Mouse (Mus musculus): ENCODE results near the gene Lrriq4. TPM values are rescaled to one million over a fixed set of nuclear protein-coding genes. Genes with fewer than 3 reads are reported as not detected.
A peak's percentile ranks its signal among the peaks of the same experiment; 100 is the strongest.

Lrriq4 gene
- polyA plus RNA-seq (2016; fragmentation: Nextera tagmentation; extraction: Ambion mirVana), result 0.15 TPM in 1 of 2 replicates, not detected in the other

GRCm38 (mm10) chr3:30644207-30644606 lies at the start of gene Lrriq4:
TSS of gene Lrriq4 (plus strand) at chr3:30644507.
- peaks cover 10% of the 10 kb centered on the region for H3K27me3 ChIP-seq (replicated peaks)
- no peak within 1 kb of the TSS for H3K27ac ChIP-seq (ENCODE audit: poor library complexity, severe bottlenecking)
- no peak within 1 kb of the TSS for H3K9ac ChIP-seq
- H3K9me3 ChIP-seq (replicated peaks), result no peaks in the 10 kb centered on the region
- H3K36me3 ChIP-seq, result no peaks in the 10 kb centered on the region
- no peak within 1 kb of the TSS for H3K4me2 ChIP-seq
- no peak for ATAC-seq (ENCODE audit: insufficient number of reproducible peaks, low FRiP score)
- peaks cover 6% of the 10 kb centered on the region; the same call in 1 of the 2 replicates for H3K4me1 ChIP-seq (replicated peaks)
- no peak within 1 kb of the TSS for H3K4me3 ChIP-seq
- 56% methylated on average over 2 of the region's 2 CpGs for WGBS

- peak; percentile 59 for ATAC-seq (ENCODE audit: insufficient number of reproducible peaks, low FRiP score)
- H3K36me3 ChIP-seq, result no peaks in the 10 kb centered on the region
- under 1% methylated on average over 62 of the region's 62 CpGs for WGBS
- peak overlapping the region; percentile 83 for H3K9ac ChIP-seq
- peak overlapping the region; percentile 83 for H3K4me2 ChIP-seq
- H3K9me3 ChIP-seq (replicated peaks), result no peaks in the 10 kb centered on the region
- H3K4me3 ChIP-seq, result peak overlapping the region; percentile 88
- no peak overlapping the region for H3K27ac ChIP-seq (ENCODE audit: poor library complexity, severe bottlenecking)
- H3K27me3 ChIP-seq (replicated peaks), result peaks cover 12% of the 10 kb centered on the region
- H3K4me1 ChIP-seq (replicated peaks), result peaks cover 8% of the 10 kb centered on the region; the same call in 1 of the 2 replicates
These were observed 49.0 kb upstream of the Lrriq4 start for GRCm38 (mm10) chr3:30595111-30595832.

GRCm38 (mm10) chr3:30597271-30597670 lies 47.0 kb upstream of the Lrriq4 start:
- WGBS, result 84% methylated on average over 7 of the region's 7 CpGs

GRCm38 (mm10) chr3:30599711-30600545 lies 44.4 kb upstream of the Lrriq4 start, which contains the start of gene Actrt3:
TSS of gene Actrt3 (minus strand) at chr3:30599939.
- H3K36me3 ChIP-seq, result peaks cover 9% of the 10 kb centered on the region
- no peak within 1 kb of the TSS for H3K27ac ChIP-seq (ENCODE audit: poor library complexity, severe bottlenecking)
- no peak for ATAC-seq (ENCODE audit: insufficient number of reproducible peaks, low FRiP score)
- H3K9me3 ChIP-seq (replicated peaks), result no peaks in the 10 kb centered on the region
- peak within 1 kb of the TSS; percentile 63 for H3K9ac ChIP-seq
- H3K4me3 ChIP-seq, result peak within 1 kb of the TSS; percentile 55
- H3K4me1 ChIP-seq (replicated peaks), result peaks cover 12% of the 10 kb centered on the region
- WGBS, result 1% methylated on average over 32 of the region's 32 CpGs
- H3K4me2 ChIP-seq, result peak within 1 kb of the TSS; percentile 88
- peaks cover 12% of the 10 kb centered on the region for H3K27me3 ChIP-seq (replicated peaks)

More at GRCm38 (mm10) chr3:30597271-30597670, 47.0 kb upstream of the Lrriq4 start:
- H3K9me3 ChIP-seq (replicated peaks), result no peaks in the 10 kb centered on the region
- no peaks in the 10 kb centered on the region for H3K36me3 ChIP-seq
- H3K4me3 ChIP-seq, result no peak overlapping the region
- H3K4me2 ChIP-seq, result no peak overlapping the region
- ATAC-seq (ENCODE audit: insufficient number of reproducible peaks, low FRiP score), result no peak
- H3K9ac ChIP-seq, result no peak overlapping the region
- H3K4me1 ChIP-seq (replicated peaks), result peaks cover 8% of the 10 kb centered on the region; the same call in 1 of the 2 replicates
- H3K27me3 ChIP-seq (replicated peaks), result peaks cover 12% of the 10 kb centered on the region
- H3K27ac ChIP-seq (ENCODE audit: poor library complexity, severe bottlenecking), result no peak overlapping the region

- Histone ChIP-seq H3K4me1 (replicated peaks) (peaks cover 12% of the 10 kb centered on the region), H3K9ac (peak overlapping the region; percentile 58), H3K36me3 (peaks cover 13% of the 10 kb centered on the region), H3K27me3 (replicated peaks) (peaks cover 12% of the 10 kb centered on the region), H3K4me3 (peak overlapping the region; percentile 55), H3K9me3 (replicated peaks) (no peaks in the 10 kb centered on the region), H3K4me2 (peak overlapping the region; percentile 88), H3K27ac (ENCODE audit: poor library complexity, severe bottlenecking) (no peak overlapping the region)
- under 1% methylated on average over 14 of the region's 14 CpGs for whole genome bisulfite sequencing
- ATAC-seq (ENCODE audit: insufficient number of reproducible peaks, low FRiP score), result no peak
These were observed 43.6 kb upstream of the Lrriq4 start for GRCm38 (mm10) chr3:30600717-30601116.

GRCm38 (mm10) chr3:30601175-30601574 lies 43.1 kb upstream of the Lrriq4 start:
- Histone ChIP-seq H3K27ac (ENCODE audit: poor library complexity, severe bottlenecking) (peak overlapping the region; percentile 86), H3K36me3 (peaks cover 15% of the 10 kb centered on the region), H3K4me2 (peak overlapping the region; percentile 88), H3K9ac (no peak overlapping the region), H3K4me3 (peak overlapping the region; percentile 55), H3K4me1 (replicated peaks) (peaks cover 12% of the 10 kb centered on the region), H3K27me3 (replicated peaks) (peaks cover 12% of the 10 kb centered on the region), H3K9me3 (replicated peaks) (no peaks in the 10 kb centered on the region)
- peak; percentile 26 for ATAC-seq (ENCODE audit: insufficient number of reproducible peaks, low FRiP score)
- WGBS, result under 1% methylated on average over 17 of the region's 17 CpGs

GRCm38 (mm10) chr3:30601610-30602064 lies 42.7 kb upstream of the Lrriq4 start:
- no peaks in the 10 kb centered on the region for H3K9me3 ChIP-seq (replicated peaks)
- ATAC-seq (ENCODE audit: insufficient number of reproducible peaks, low FRiP score), result no peak
- WGBS, result 1% methylated on average over 13 of the region's 13 CpGs
- H3K4me3 ChIP-seq, result peak overlapping the region; percentile 69
- peaks cover 12% of the 10 kb centered on the region for H3K4me1 ChIP-seq (replicated peaks)
- peaks cover 19% of the 10 kb centered on the region for H3K36me3 ChIP-seq
- H3K9ac ChIP-seq, result peak overlapping the region; percentile 82; the same call in 1 of the 2 replicates
- H3K27ac ChIP-seq (ENCODE audit: poor library complexity, severe bottlenecking), result peak overlapping the region; percentile 96
- peak overlapping the region; percentile 88 for H3K4me2 ChIP-seq
- peaks cover 12% of the 10 kb centered on the region for H3K27me3 ChIP-seq (replicated peaks)

- Histone ChIP-seq H3K27me3 (replicated peaks) (peaks cover 12% of the 10 kb centered on the region), H3K4me1 (replicated peaks) (peaks cover 12% of the 10 kb centered on the region), H3K4me2 (peak within 1 kb of the TSS; percentile 88), H3K4me3 (peak within 1 kb of the TSS; percentile 69), H3K27ac (ENCODE audit: poor library complexity, severe bottlenecking) (peak within 1 kb of the TSS; percentile 96), H3K9ac (peak within 1 kb of the TSS; percentile 82), H3K9me3 (replicated peaks) (no peaks in the 10 kb centered on the region), H3K36me3 (peaks cover 22% of the 10 kb centered on the region)
- ATAC-seq (ENCODE audit: insufficient number of reproducible peaks, low FRiP score), result peak; percentile 94
- WGBS, result under 1% methylated on average over 40 of the region's 40 CpGs
These were observed 42.1 kb upstream of the Lrriq4 start, which contains the start of gene Mynn for GRCm38 (mm10) chr3:30602065-30602739. TSS of gene Mynn (plus strand) at chr3:30602065.

GRCm38 (mm10) chr3:30602740-30603098 lies 41.6 kb upstream of the Lrriq4 start:
- Histone ChIP-seq H3K4me2 (peak overlapping the region; percentile 70), H3K27me3 (replicated peaks) (peaks cover 11% of the 10 kb centered on the region), H3K4me3 (peak overlapping the region; percentile 69), H3K4me1 (replicated peaks) (peaks cover 14% of the 10 kb centered on the region), H3K9me3 (replicated peaks) (no peaks in the 10 kb centered on the region), H3K36me3 (peaks cover 27% of the 10 kb centered on the region), H3K9ac (peak overlapping the region; percentile 82), H3K27ac (ENCODE audit: poor library complexity, severe bottlenecking) (peak overlapping the region; percentile 96)
- WGBS, result under 1% methylated on average over 27 of the region's 27 CpGs
- peak; percentile 71 for ATAC-seq (ENCODE audit: insufficient number of reproducible peaks, low FRiP score)

GRCm38 (mm10) chr3:30603256-30603655 lies 41.1 kb upstream of the Lrriq4 start:
- H3K4me2 ChIP-seq, result peak overlapping the region; percentile 70
- ATAC-seq (ENCODE audit: insufficient number of reproducible peaks, low FRiP score), result no peak
- no peak overlapping the region for H3K27ac ChIP-seq (ENCODE audit: poor library complexity, severe bottlenecking)
- peaks cover 14% of the 10 kb centered on the region for H3K4me1 ChIP-seq (replicated peaks)
- H3K36me3 ChIP-seq, result peaks cover 31% of the 10 kb centered on the region
- H3K4me3 ChIP-seq, result peak overlapping the region; percentile 69
- H3K9me3 ChIP-seq (replicated peaks), result no peaks in the 10 kb centered on the region
- 49% methylated on average over 10 of the region's 10 CpGs for WGBS
- H3K9ac ChIP-seq, result no peak overlapping the region; the same call in 1 of the 2 replicates
- peaks cover 6% of the 10 kb centered on the region; the same call in 1 of the 2 replicates for H3K27me3 ChIP-seq (replicated peaks)
